Mouse (Mus musculus) kidney, postnatal 10 days (tissue): ENCODE measurements around the gene Bpifb5.
"Not testable (repeated sequence)": the region's sequence is repeated elsewhere in the genome, so short reads cannot be mapped to it uniquely, and the experiment has no call there.

Experiments
- DNase-seq: peaks from one replicate; pipeline ENCODE4 v3.0.0; 2021; ENCODE audit warnings: mixed read lengths

Gene Bpifb5

GRCm38 (mm10) chr2:154242726-154243125, 19.2 kb downstream of the Bpifb5 start:
- not testable (repeated sequence) for DNase-seq

- DNase-seq = no peak
Measured at GRCm38 (mm10) chr2:154243356-154244036, 20.0 kb downstream of the Bpifb5 start.

- DNase-seq = no peak
Measured at GRCm38 (mm10) chr2:154245322-154245721, 21.8 kb downstream of the Bpifb5 start.

- not testable (repeated sequence) for DNase-seq
Measured at GRCm38 (mm10) chr2:154255254-154255653, 31.7 kb downstream of the Bpifb5 start.

GRCm38 (mm10) chr2:154255770-154256169, 32.2 kb downstream of the Bpifb5 start:
- DNase-seq = no peak

GRCm38 (mm10) chr2:154257554-154257953, 34.0 kb downstream of the Bpifb5 start, which contains the start of gene Bpifb9a:
TSS of gene Bpifb9a (plus strand) at chr2:154257854.
- not testable (repeated sequence) for DNase-seq

GRCm38 (mm10) chr2:154264397-154264796, 40.9 kb downstream of the Bpifb5 start:
- not testable (repeated sequence) for DNase-seq
